Mouse (Mus musculus) forebrain, embryonic 15.5 days (tissue): ENCODE measurements around the gene Elp1. TPM values are rescaled to one million over a fixed set of nuclear protein-coding genes. Genes with fewer than 3 reads are reported as not detected.
A peak's percentile ranks its signal among the peaks of the same experiment; 100 is the strongest.

Experiments used
- ATAC-seq: fragments of 200-750 bp; cut with Nextera tagmentation; replicated peaks from 2 replicates; pipeline ENCODE4 v1.8.0; 2017; ENCODE audit warnings: mild to moderate bottlenecking, moderate TSS enrichment, moderate library complexity
- H3K27ac ChIP-seq: fragments of 300-500 bp; sonication (generic); replicated peaks from 2 replicates; pipeline ENCODE4 v1.5.1; 2015; ENCODE audit warnings: mild to moderate bottlenecking, inconsistent platforms
- H3K27me3 ChIP-seq: fragments of 300-500 bp; sonication (generic); 2 replicates; pipeline ENCODE4 v1.6.1; 2015; ENCODE audit warnings: inconsistent platforms
- H3K36me3 ChIP-seq: fragments of 300-500 bp; sonication (generic); 2 replicates; pipeline ENCODE4 v1.6.1; 2015; ENCODE audit warnings: mild to moderate bottlenecking, inconsistent platforms
- H3K4me1 ChIP-seq: fragments of 300-500 bp; sonication (generic); 2 replicates; pipeline ENCODE4 v1.6.1; 2015; ENCODE audit warnings: inconsistent platforms
- H3K4me2 ChIP-seq: fragments of 300-500 bp; sonication (generic); replicated peaks from 2 replicates; pipeline ENCODE4 v1.6.1; 2015; ENCODE audit warnings: mild to moderate bottlenecking, inconsistent platforms
- H3K4me3 ChIP-seq: fragments of 300-500 bp; sonication (generic); 2 replicates; pipeline ENCODE4 v1.5.1; 2015; ENCODE audit warnings: mild to moderate bottlenecking, inconsistent platforms
- H3K9ac ChIP-seq: fragments of 300-500 bp; sonication (generic); replicated peaks from 2 replicates; pipeline ENCODE4 v1.6.1; 2015; ENCODE audit warnings: mild to moderate bottlenecking, inconsistent platforms
- H3K9me3 ChIP-seq: fragments of 300-500 bp; sonication (generic); 2 replicates; pipeline ENCODE4 v1.6.1; 2016; ENCODE audit warnings: inconsistent platforms
- WGBS: fragments of 180-500 bp; shearing (Covaris S2); methylation state at CpG from one replicate; pipeline ENCODE4 v1.1.7; 2015; ENCODE audit warnings: mixed read lengths; 5-methylcytosine and 5-hydroxymethylcytosine counted together
- polyA plus RNA-seq: library from polyadenylated mRNA; unstranded; fragments of >200 nt; fragmentation: Nextera tagmentation; extraction: Ambion mirVana; gene quantifications from 2 replicates; pipeline ENCODE4 v1.2.1, GENCODE M21; 2015

Elp1 gene
- 55.8 and 56.3 TPM in 2 replicates for polyA plus RNA-seq

DNA sequence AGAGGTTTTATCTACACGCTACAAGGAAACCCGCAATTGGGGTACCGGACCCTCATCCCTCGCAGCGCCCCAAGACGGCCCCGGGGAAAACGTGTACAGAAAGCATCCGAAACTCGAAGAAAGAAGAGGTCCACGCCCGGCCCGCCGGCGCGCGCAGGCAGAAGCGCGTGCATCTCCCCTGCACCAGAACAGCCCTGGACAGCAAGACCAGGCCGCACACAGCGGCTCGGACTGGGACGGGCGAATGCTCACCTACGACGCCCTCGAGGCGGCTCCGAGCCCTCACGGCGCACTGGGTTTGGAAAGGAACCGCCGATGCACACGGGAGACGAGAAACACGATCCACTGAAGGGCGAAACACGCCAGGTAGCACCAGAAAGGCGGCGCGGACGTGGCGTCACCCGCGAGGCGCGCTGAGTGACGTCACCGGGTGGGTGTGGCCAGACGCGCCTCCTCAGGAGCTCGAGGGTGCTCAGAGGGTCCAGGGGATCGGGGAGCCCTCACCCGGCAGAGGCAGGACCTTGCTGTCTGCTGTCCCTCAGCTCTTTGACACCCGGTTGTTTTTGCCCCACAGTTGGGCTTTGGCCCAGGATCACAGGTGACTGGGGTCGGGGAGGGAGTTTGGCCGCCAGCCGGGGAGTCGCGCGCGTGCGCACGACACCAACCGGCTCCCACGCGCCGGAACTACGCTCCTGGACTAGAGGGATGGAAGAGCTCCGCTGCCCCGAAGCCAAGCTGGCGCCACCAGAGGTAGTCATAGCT lies at the start of gene Elp1, which contains the start of gene Fam206a:
Elp1 (minus strand) TSS at position 425 of the 762 bp plus-strand sequence.
Fam206a (plus strand) TSS at position 439 of the 762 bp plus-strand sequence.
- Histone ChIP-seq H3K9ac (peak within 1 kb of the TSS; percentile 81), H3K27ac (peak within 1 kb of the TSS; percentile 91), H3K9me3 (no peaks in the 10 kb centered on the region), H3K4me3 (peak within 1 kb of the TSS; percentile 78), H3K36me3 (peaks cover 47% of the 10 kb centered on the region), H3K4me1 (peaks cover 30% of the 10 kb centered on the region), H3K27me3 (no peaks in the 10 kb centered on the region), H3K4me2 (peak within 1 kb of the TSS; percentile 68)
- peak; percentile 97 for ATAC-seq
- whole genome bisulfite sequencing, result 0% methylated on average over 72 of the region's 72 CpGs

DNA sequence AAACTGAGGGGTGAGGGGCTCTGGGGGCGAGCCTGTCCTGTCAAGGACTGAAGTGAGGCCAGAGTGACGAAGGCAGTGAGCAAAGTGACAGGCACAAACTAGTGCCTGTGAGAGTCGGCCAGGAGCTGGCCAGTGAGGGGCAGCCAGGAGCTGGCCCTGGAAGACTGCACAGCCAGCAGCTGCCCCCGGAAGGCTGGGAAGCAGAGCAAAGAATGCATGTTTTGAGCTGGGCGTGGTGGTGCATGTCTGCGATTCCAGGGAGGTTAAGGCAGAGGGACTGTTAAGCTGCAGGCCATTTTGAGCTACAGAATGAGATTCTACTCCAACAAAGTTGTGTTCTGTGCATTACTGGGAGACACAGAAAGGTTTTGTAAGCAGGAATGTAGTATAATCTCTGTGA lies 48.6 kb upstream of the Elp1 start:
- no peak overlapping the region for H3K4me2 ChIP-seq
- no peaks in the 10 kb centered on the region for H3K36me3 ChIP-seq
- no peak overlapping the region for H3K9ac ChIP-seq
- WGBS, result 42% methylated on average over 6 of the region's 6 CpGs
- no peaks in the 10 kb centered on the region for H3K9me3 ChIP-seq
- H3K4me1 ChIP-seq, result no peaks in the 10 kb centered on the region
- H3K27ac ChIP-seq, result no peak overlapping the region
- no peak overlapping the region for H3K4me3 ChIP-seq
- no peaks in the 10 kb centered on the region for H3K27me3 ChIP-seq
- ATAC-seq, result no peak

GRCm38 (mm10) chr4:56848044-56848443 lies 45.9 kb upstream of the Elp1 start:
- Histone ChIP-seq H3K36me3 (peaks cover 11% of the 10 kb centered on the region), H3K4me1 (no peaks in the 10 kb centered on the region), H3K27me3 (no peaks in the 10 kb centered on the region), H3K9ac (no peak overlapping the region), H3K27ac (no peak overlapping the region), H3K9me3 (0 out of 2 replicates have a peak, but pooled peaks cover 2% of the 10 kb centered on the region), H3K4me2 (no peak overlapping the region), H3K4me3 (no peak overlapping the region)
- WGBS, result 91% methylated on average over 6 of the region's 6 CpGs
- no peak for ATAC-seq

GRCm38 (mm10) chr4:56847400-56847799 lies 45.3 kb upstream of the Elp1 start:
- Histone ChIP-seq H3K9ac (no peak overlapping the region), H3K9me3 (0 out of 2 replicates have a peak, but pooled peaks cover 2% of the 10 kb centered on the region), H3K4me3 (no peak overlapping the region), H3K4me2 (no peak overlapping the region), H3K27ac (no peak overlapping the region), H3K4me1 (no peaks in the 10 kb centered on the region), H3K36me3 (peaks cover 11% of the 10 kb centered on the region), H3K27me3 (no peaks in the 10 kb centered on the region)
- WGBS, result 92% methylated on average over 3 of the region's 3 CpGs
- ATAC-seq, result no peak

DNA sequence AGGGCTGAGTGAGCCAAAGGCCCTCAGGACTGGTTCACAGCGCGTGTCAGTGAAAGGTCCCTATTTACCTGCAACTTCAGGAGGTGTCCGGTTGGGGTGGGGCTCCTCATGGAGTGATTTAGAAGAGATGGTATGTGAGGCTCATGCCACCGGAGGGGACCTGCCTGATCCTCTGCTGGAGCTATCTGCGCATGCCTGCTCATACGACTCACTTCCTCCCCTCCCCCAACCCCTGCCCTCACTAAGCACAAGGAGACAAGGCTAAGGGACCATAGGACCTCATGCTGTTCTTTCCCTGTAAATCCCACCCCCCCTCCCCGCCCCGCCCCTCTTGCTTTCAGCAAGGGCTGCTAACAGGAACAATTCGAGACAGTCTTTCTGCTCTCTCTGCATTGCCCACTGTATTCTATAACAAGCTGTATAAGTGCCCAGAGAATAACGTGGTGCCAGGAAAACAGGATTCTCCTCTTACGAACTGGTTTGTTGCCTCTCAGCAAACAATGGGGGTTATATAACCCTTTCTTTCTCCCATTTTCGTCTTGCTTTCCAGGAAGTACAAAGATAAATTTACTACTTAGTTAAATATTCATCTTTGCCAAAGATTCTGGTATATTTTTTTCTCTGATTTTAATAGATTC lies 43.9 kb upstream of the Elp1 start:
- no peaks in the 10 kb centered on the region for H3K4me1 ChIP-seq
- H3K9me3 ChIP-seq, result 0 out of 2 replicates have a peak, but pooled peaks cover 2% of the 10 kb centered on the region
- H3K27me3 ChIP-seq, result no peaks in the 10 kb centered on the region
- no peak overlapping the region for H3K4me2 ChIP-seq
- peaks cover 16% of the 10 kb centered on the region for H3K36me3 ChIP-seq
- no peak overlapping the region for H3K4me3 ChIP-seq
- 59% methylated on average over 12 of the region's 12 CpGs for WGBS
- no peak for ATAC-seq
- H3K9ac ChIP-seq, result no peak overlapping the region
- no peak overlapping the region for H3K27ac ChIP-seq

DNA sequence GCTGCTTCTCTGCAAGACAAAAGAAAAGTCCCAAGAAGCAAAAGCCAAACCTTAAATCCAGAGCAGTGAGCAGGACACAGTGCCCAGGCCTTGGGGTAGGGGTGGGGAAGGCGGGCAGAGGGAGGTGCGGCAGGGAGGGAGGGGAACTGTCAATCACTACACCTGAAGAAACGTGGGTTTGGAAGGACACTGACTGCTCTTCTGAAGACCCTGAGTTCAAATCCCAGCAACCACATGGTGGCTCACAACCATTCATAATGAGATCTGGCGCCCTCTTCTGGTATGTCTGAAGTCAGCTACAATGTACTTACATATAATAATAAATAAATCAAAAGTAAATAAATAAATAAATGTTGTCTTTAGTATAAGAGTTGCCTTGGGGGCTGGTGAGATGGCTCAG lies 42.8 kb upstream of the Elp1 start:
- H3K4me3 ChIP-seq, result no peak overlapping the region
- WGBS, result 87% methylated on average over 4 of the region's 4 CpGs
- H3K9ac ChIP-seq, result no peak overlapping the region
- no peaks in the 10 kb centered on the region for H3K4me1 ChIP-seq
- H3K9me3 ChIP-seq, result 0 out of 2 replicates have a peak, but pooled peaks cover 2% of the 10 kb centered on the region
- no peaks in the 10 kb centered on the region for H3K27me3 ChIP-seq
- H3K4me2 ChIP-seq, result no peak overlapping the region
- peaks cover 22% of the 10 kb centered on the region for H3K36me3 ChIP-seq
- no peak overlapping the region for H3K27ac ChIP-seq
- ATAC-seq, result no peak

- H3K27me3 ChIP-seq, result no peaks in the 10 kb centered on the region
- H3K4me3 ChIP-seq, result no peak overlapping the region
- 0 out of 2 replicates have a peak, but pooled peaks cover 2% of the 10 kb centered on the region for H3K9me3 ChIP-seq
- H3K4me2 ChIP-seq, result no peak overlapping the region
- H3K36me3 ChIP-seq, result peaks cover 22% of the 10 kb centered on the region
- no peak for ATAC-seq
- H3K27ac ChIP-seq, result no peak overlapping the region
- WGBS, result 91% methylated on average over 2 of the region's 2 CpGs
- H3K4me1 ChIP-seq, result no peaks in the 10 kb centered on the region
- H3K9ac ChIP-seq, result no peak overlapping the region
Observed at GRCm38 (mm10) chr4:56843963-56844362, 41.8 kb upstream of the Elp1 start.

GRCm38 (mm10) chr4:56842501-56842900 lies 40.4 kb upstream of the Elp1 start:
- 0 out of 2 replicates have a peak, but pooled peaks cover 2% of the 10 kb centered on the region for H3K9me3 ChIP-seq
- no peak overlapping the region for H3K4me2 ChIP-seq
- no peak for ATAC-seq
- no peak overlapping the region for H3K4me3 ChIP-seq
- no peaks in the 10 kb centered on the region for H3K4me1 ChIP-seq
- WGBS, result 85% methylated on average over 7 of the region's 7 CpGs
- no peaks in the 10 kb centered on the region for H3K27me3 ChIP-seq
- peaks cover 27% of the 10 kb centered on the region for H3K36me3 ChIP-seq
- no peak overlapping the region for H3K27ac ChIP-seq
- H3K9ac ChIP-seq, result no peak overlapping the region

DNA sequence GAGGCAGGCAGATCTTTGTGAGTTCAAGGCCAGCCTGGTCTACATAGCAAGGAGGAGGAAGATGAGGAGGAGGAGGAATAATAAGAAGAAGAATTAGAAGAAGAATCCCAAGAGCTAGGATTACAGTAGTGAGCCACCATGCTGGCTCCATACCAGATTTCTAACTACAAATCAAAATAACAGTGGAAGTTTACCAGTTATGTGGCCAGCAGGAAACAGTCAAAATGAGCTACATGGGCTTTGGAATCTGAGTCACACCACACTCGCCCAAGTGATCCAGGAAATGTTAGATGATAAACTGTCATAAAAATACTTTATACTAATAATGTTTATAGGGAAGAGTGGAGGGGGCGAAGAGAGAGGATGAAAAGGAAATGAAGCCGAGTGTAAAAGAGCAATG lies 38.2 kb upstream of the Elp1 start:
- H3K4me1 ChIP-seq, result no peaks in the 10 kb centered on the region
- no peak overlapping the region for H3K9ac ChIP-seq
- H3K4me2 ChIP-seq, result no peak overlapping the region
- peaks cover 37% of the 10 kb centered on the region for H3K36me3 ChIP-seq
- H3K27me3 ChIP-seq, result no peaks in the 10 kb centered on the region
- ATAC-seq, result no peak
- WGBS, result 91% methylated on average over 3 of the region's 3 CpGs
- no peak overlapping the region for H3K4me3 ChIP-seq
- H3K27ac ChIP-seq, result no peak overlapping the region
- H3K9me3 ChIP-seq, result 0 out of 2 replicates have a peak, but pooled peaks cover 2% of the 10 kb centered on the region

GRCm38 (mm10) chr4:56837661-56838060 lies 35.5 kb upstream of the Elp1 start:
- no peak overlapping the region for H3K9ac ChIP-seq
- no peak overlapping the region for H3K27ac ChIP-seq
- no peaks in the 10 kb centered on the region for H3K4me1 ChIP-seq
- H3K4me2 ChIP-seq, result no peak overlapping the region
- no peak for ATAC-seq
- no peak overlapping the region for H3K4me3 ChIP-seq
- H3K27me3 ChIP-seq, result no peaks in the 10 kb centered on the region
- peaks cover 36% of the 10 kb centered on the region for H3K36me3 ChIP-seq
- WGBS, result 88% methylated on average over 6 of the region's 6 CpGs
- no peaks in the 10 kb centered on the region for H3K9me3 ChIP-seq

- Histone ChIP-seq H3K4me2 (no peak overlapping the region), H3K9me3 (no peaks in the 10 kb centered on the region), H3K27me3 (no peaks in the 10 kb centered on the region), H3K4me3 (no peak overlapping the region), H3K36me3 (peaks cover 30% of the 10 kb centered on the region), H3K9ac (no peak overlapping the region), H3K4me1 (peaks cover 10% of the 10 kb centered on the region), H3K27ac (no peak overlapping the region)
- WGBS, result 89% methylated on average over 7 of the region's 7 CpGs
- no peak for ATAC-seq
Observed at GRCm38 (mm10) chr4:56831998-56832397, 29.9 kb upstream of the Elp1 start.

DNA sequence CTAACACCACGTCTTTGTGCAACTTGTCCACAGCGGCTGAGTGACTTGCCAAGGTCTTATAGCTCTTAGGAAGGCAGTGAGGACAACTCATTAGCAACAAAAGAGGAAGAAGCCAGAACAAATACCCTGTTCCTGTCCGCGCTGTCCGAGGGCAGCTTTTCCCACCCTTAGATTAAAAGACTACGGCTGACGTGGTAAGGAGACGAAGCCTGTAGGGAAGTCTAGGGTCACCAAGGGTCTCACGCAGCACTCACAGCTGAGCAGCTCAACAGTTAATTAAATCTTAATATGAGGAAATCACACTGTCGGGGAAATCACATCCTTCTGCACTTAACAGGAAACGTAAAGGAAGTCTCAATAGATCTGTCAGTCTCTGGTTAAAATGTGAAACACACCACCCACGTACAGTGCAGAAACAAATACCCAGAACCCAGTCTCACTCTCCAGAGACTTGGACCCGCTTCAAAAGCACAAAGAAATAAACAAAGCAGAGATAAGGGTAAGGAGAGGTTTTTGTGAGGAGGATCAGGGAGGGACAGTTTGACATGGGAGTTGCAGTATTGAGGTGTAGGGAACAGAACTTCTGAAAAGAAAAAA lies 29.0 kb upstream of the Elp1 start:
- no peaks in the 10 kb centered on the region for H3K9me3 ChIP-seq
- H3K9ac ChIP-seq, result no peak overlapping the region
- H3K27ac ChIP-seq, result no peak overlapping the region
- peaks cover 28% of the 10 kb centered on the region for H3K36me3 ChIP-seq
- H3K4me2 ChIP-seq, result no peak overlapping the region
- H3K4me1 ChIP-seq, result peaks cover 10% of the 10 kb centered on the region
- WGBS, result 62% methylated on average over 13 of the region's 13 CpGs
- no peaks in the 10 kb centered on the region for H3K27me3 ChIP-seq
- no peak for ATAC-seq
- H3K4me3 ChIP-seq, result no peak overlapping the region
